Mouse (Mus musculus): ENCODE results near the gene Sept11.

Sept11 gene

GRCm38 (mm10) chr5:93093638-93094527 is 646 bp downstream of the Sept11 start:
- in situ Hi-C loops (cut with MboI, MseI) = loop anchor here (5.0 to 10.0 kb wide), 4 partner anchors 63 to 173 kb away; partner anchors contain the start of gene Ccng2 (in 2 of the 2)

- in situ Hi-C loops (cut with MboI, MseI) = loop anchor here in 1 of 2 experiments (10.0 kb wide), 1 partner anchor 170 kb away; the partner anchor contains the start of gene Ccng2
Observed at GRCm38 (mm10) chr5:93095301-93095700, 2.1 kb downstream of the Sept11 start.

GRCm38 (mm10) chr5:93097204-93097906 is 4.1 kb downstream of the Sept11 start:
- in situ Hi-C loops (cut with MboI, MseI) = loop anchor here in 1 of 2 experiments (10.0 kb wide), 1 partner anchor 167 kb away; the partner anchor contains the start of gene Ccng2

GRCm38 (mm10) chr5:93098219-93098618 is 5.0 kb downstream of the Sept11 start:
- in situ Hi-C loops (cut with MboI, MseI) = loop anchor here in 1 of 2 experiments (10.0 kb wide), 1 partner anchor 167 kb away; the partner anchor contains the start of gene Ccng2

GRCm38 (mm10) chr5:93098811-93099210 is 5.6 kb downstream of the Sept11 start:
- in situ Hi-C loops (cut with MboI, MseI) = loop anchor here in 1 of 2 experiments (10.0 kb wide), 1 partner anchor 166 kb away; the partner anchor contains the start of gene Ccng2

GRCm38 (mm10) chr5:93100906-93101305 is 7.7 kb downstream of the Sept11 start:
- in situ Hi-C loops (cut with MboI, MseI) = loop anchor here in 1 of 2 experiments (25.0 kb wide), 1 partner anchor 1114 kb away; the partner anchor contains the start of gene Odaph

GRCm38 (mm10) chr5:93101371-93101791 is 8.1 kb downstream of the Sept11 start:
- in situ Hi-C loops (cut with MboI, MseI) = loop anchor here in 1 of 2 experiments (25.0 kb wide), 1 partner anchor 1114 kb away; the partner anchor contains the start of gene Odaph

- in situ Hi-C loops (cut with MboI, MseI) = loop anchor here in 1 of 2 experiments (25.0 kb wide), 1 partner anchor 1116 kb away; the partner anchor contains the start of gene Odaph
Observed at GRCm38 (mm10) chr5:93103603-93104002, 10.4 kb downstream of the Sept11 start.

GRCm38 (mm10) chr5:93104987-93105823 is 12.0 kb downstream of the Sept11 start:
- in situ Hi-C loops (cut with MboI, MseI) = loop anchor here in 1 of 2 experiments (25.0 kb wide), 1 partner anchor 1118 kb away; the partner anchor contains the start of gene Odaph

GRCm38 (mm10) chr5:93106048-93106447 is 12.8 kb downstream of the Sept11 start:
- in situ Hi-C loops (cut with MboI, MseI) = loop anchor here in 1 of 2 experiments (25.0 kb wide), 1 partner anchor 1119 kb away; the partner anchor contains the start of gene Odaph

- in situ Hi-C loops (cut with MboI, MseI) = loop anchor here in 1 of 2 experiments (25.0 kb wide), 1 partner anchor 1121 kb away; the partner anchor contains the start of gene Odaph
Observed at GRCm38 (mm10) chr5:93108703-93109102, 15.5 kb downstream of the Sept11 start.

- in situ Hi-C loops (cut with MboI, MseI) = loop anchor here in 1 of 2 experiments (25.0 kb wide), 1 partner anchor 1122 kb away; the partner anchor contains the start of gene Odaph
Observed at GRCm38 (mm10) chr5:93109555-93109954, 16.3 kb downstream of the Sept11 start.

- in situ Hi-C loops (cut with MboI, MseI) = loop anchor here in 1 of 2 experiments (25.0 kb wide), 1 partner anchor 1125 kb away; the partner anchor contains the start of gene Odaph
Observed at GRCm38 (mm10) chr5:93112290-93112689, 19.1 kb downstream of the Sept11 start.

- in situ Hi-C loops (cut with MboI, MseI) = loop anchor here in 1 of 2 experiments (25.0 kb wide), 1 partner anchor 1126 kb away; the partner anchor contains the start of gene Odaph
Observed at GRCm38 (mm10) chr5:93113517-93113916, 20.3 kb downstream of the Sept11 start.

GRCm38 (mm10) chr5:93114515-93114914 is 21.3 kb downstream of the Sept11 start:
- in situ Hi-C loops (cut with MboI, MseI) = loop anchor here in 1 of 2 experiments (25.0 kb wide), 1 partner anchor 1127 kb away; the partner anchor contains the start of gene Odaph

GRCm38 (mm10) chr5:93115059-93115458 is 21.8 kb downstream of the Sept11 start:
- in situ Hi-C loops (cut with MboI, MseI) = loop anchor here in 1 of 2 experiments (25.0 kb wide), 1 partner anchor 1128 kb away; the partner anchor contains the start of gene Odaph

- in situ Hi-C loops (cut with MboI, MseI) = loop anchor here in 1 of 2 experiments (25.0 kb wide), 1 partner anchor 1129 kb away; the partner anchor contains the start of gene Odaph
Observed at GRCm38 (mm10) chr5:93115854-93116253, 22.6 kb downstream of the Sept11 start.

GRCm38 (mm10) chr5:93117648-93118047 is 24.4 kb downstream of the Sept11 start:
- in situ Hi-C loops (cut with MboI, MseI) = loop anchor here in 1 of 2 experiments (25.0 kb wide), 1 partner anchor 1130 kb away; the partner anchor contains the start of gene Odaph

- in situ Hi-C loops (cut with MboI, MseI) = loop anchor here in 1 of 2 experiments (25.0 kb wide), 1 partner anchor 1134 kb away; the partner anchor contains the start of gene Odaph
Observed at GRCm38 (mm10) chr5:93121660-93122059, 28.4 kb downstream of the Sept11 start.
